Mouse (Mus musculus) myocyte (in vitro differentiated cells): Measurements from ENCODE around the gene Tmem38b.

Source experiments
- POLR2A ChIP-seq: IDR thresholded peaks from one replicate; pipeline ENCODE4 v1.6.1; 2011; ENCODE audit warnings: low read depth, mild to moderate bottlenecking, control low read depth, moderate library complexity; ENCODE audit not compliant: insufficient read length
- REST ChIP-seq: IDR thresholded peaks from one replicate; pipeline ENCODE4 v1.6.1; 2011; ENCODE audit warnings: mild to moderate bottlenecking, control low read depth, moderate library complexity; ENCODE audit not compliant: insufficient read depth, insufficient read length
- SRF ChIP-seq: IDR thresholded peaks from one replicate; pipeline ENCODE4 v1.6.1; 2011; ENCODE audit warnings: low read depth; ENCODE audit not compliant: control insufficient read depth, insufficient read length
- TCF12 ChIP-seq: IDR thresholded peaks from one replicate; pipeline ENCODE4 v1.6.1; 2011; ENCODE audit warnings: mild to moderate bottlenecking, control low read depth; ENCODE audit not compliant: poor library complexity, insufficient read depth, severe bottlenecking

DNA sequence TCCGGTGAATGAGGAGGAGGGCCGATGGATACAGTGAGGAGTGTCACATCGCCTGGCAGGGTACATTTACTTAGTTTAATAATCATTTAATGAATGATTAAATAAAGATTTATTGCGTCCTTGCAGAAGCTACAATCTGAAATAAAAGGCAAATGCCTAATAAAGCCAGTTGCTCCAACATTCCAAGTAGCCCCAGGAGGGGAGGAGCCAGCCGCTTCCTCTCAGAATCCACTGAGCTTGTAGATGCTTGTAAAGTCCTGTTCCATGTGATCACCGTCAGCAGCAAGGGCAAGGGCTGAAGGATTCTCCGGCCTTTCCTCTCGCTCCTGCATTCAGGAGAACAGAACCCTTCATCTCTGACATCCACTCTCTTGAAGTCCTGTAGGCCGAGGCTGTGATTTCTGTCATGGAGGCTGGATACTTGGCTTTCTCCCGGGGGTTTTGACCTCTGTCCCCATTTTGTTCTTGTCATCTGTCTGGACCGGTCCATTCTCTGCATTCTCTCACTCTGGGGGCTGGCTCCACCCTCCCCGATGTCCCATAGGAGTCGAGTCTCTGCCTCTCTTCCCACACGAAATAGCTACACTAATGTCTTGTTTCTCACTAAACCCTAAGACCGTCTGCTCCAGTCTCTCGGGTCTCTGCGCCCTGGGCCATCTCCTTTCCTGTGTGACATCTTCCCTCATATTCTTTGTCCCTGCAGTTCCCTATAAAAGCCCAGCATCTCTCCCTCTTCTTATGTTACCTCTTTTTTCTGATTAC, 57.3 kb downstream of the Tmem38b start:
- TF ChIP-seq REST, result no peak
- TF ChIP-seq POLR2A, result no peak
- TF ChIP-seq TCF12, result no peak
- no peak for TF ChIP-seq SRF
